Mouse (Mus musculus) embryonic fibroblast, embryonic 13.5 days (primary cell): ENCODE measurements at regions not wholly inside any gene's neighbourhood (a gene's known extent, or its start where the extent isn't known, plus 50 kb on each side); places are given as distances from the start of the nearest gene placed in this dataset.

Experiments used
- H3K27ac ChIP-seq: 2 replicates; pipeline ENCODE4 v1.5.1; 2012; ENCODE audit warnings: low read length, control low read depth, inconsistent platforms; ENCODE audit not compliant: insufficient read depth
- H3K4me1 ChIP-seq: 2 replicates; pipeline ENCODE4 v1.6.1; 2011; ENCODE audit warnings: low read length; ENCODE audit not compliant: control insufficient read depth, insufficient read depth
- H3K4me3 ChIP-seq: 2 replicates; pipeline ENCODE4 v1.5.1; 2011; ENCODE audit warnings: mild to moderate bottlenecking, control low read depth, low read length; ENCODE audit not compliant: insufficient read depth
- CTCF ChIP-seq: IDR thresholded peaks from 2 replicates; pipeline ENCODE4 v1.5.1; 2011; ENCODE audit warnings: mild to moderate bottlenecking, control low read depth, low read length, moderate library complexity, borderline replicate concordance; ENCODE audit not compliant: insufficient read depth
- POLR2A ChIP-seq: IDR thresholded peaks from 2 replicates; pipeline ENCODE4 v1.6.1; 2011; ENCODE audit warnings: low read depth, mild to moderate bottlenecking, control low read depth, low read length, moderate library complexity

DNA sequence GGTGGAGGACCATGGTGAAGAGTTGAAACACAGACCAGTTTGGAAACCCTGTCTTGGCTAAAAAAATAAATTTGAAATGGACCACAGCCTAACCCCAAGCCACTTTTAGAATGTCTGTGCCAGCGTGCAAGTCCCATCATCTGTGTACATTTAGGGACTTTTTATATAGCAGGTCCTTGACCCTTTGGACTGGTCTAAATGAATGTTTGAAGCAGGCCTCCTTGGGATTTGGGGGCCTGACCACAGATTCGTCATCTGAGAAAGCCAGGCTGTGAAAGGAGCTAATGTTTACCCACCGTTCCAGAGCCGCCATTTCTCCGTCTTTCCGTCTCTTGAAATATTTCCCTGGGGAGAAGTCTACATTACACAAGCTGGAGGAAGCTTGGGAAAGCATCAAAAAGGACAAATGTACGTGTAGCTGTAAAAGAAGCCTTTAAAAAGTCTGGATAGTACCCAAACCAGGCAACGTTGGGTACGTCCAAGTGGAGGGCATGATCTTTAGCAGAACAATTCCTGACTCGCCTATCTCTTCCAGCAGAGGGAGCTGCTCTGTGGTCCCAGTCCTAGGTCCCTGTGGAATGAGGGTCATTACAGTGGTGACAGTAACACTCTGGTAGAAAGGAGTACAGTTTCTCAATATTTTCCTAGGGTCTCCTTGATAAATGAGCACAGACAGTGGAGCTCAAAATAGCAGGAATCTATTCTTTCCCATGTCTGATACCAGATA is 305.0 kb downstream of the Maf start:
- Histone ChIP-seq H3K4me3 (no peak overlapping the region), H3K27ac (no peak overlapping the region), H3K4me1 (no peaks in the 10 kb centered on the region)
- TF ChIP-seq POLR2A (no peak), CTCF (peak; percentile 34; the same call in 1 of the 2 replicates)
